Mouse (Mus musculus): ENCODE data around the gene Phtf2.

DNA sequence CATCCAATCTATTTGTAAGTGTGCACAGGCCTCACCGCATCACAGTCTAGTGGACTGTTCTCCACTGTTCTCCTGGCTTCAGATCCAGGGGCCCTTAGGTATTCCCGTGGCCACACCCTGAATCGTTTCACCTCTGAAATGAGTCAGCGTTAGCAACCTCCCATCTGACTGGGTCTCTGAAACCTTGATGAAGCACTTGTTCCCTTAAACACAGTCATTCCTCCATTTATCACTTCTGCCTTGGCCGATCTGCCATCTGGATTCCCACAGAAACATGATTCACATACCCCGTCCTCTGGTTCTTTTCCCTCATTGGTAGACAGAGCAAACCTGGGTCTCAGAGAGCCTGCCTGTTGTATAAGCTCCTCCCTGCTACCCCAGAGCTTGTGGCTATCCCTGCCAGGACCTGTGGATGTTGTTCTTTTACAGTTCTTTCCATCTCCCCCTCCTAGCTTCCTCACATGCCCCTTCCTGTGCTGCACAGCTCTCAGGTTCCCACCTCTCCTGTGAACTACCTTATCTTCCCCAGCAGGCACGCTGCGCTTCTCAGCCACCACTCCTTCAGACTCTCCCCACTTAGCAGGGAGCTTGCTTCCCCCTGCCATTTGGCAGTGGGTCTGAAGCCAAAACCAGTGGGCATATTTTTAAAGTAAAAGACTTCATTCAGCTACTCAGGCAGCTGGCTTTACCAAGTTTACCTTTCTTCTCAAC lies 103.5 kb downstream of the Phtf2 start:
- TF ChIP-seq CTCF (IDR thresholded peaks at IDR 0.05; ENCODE audit: extremely low read depth, insufficient read depth, insufficient read length, insufficient replicate concordance) (no peak), POLR2A (IDR thresholded peaks at IDR 0.05; ENCODE audit: low read depth, low read length) (no peak)

Measured in spleen, adult 2 months (tissue).